Mouse (Mus musculus): ENCODE data around the gene Dnajb6.
"Not testable (repeated sequence)": the region's sequence is repeated elsewhere in the genome, so short reads cannot be mapped to it uniquely, and the experiment has no call there.

Dnajb6 gene

GRCm38 (mm10) chr5:29772038-29772437 lies 36.5 kb downstream of the Dnajb6 start:
- DNase-seq, result no peak

DNA sequence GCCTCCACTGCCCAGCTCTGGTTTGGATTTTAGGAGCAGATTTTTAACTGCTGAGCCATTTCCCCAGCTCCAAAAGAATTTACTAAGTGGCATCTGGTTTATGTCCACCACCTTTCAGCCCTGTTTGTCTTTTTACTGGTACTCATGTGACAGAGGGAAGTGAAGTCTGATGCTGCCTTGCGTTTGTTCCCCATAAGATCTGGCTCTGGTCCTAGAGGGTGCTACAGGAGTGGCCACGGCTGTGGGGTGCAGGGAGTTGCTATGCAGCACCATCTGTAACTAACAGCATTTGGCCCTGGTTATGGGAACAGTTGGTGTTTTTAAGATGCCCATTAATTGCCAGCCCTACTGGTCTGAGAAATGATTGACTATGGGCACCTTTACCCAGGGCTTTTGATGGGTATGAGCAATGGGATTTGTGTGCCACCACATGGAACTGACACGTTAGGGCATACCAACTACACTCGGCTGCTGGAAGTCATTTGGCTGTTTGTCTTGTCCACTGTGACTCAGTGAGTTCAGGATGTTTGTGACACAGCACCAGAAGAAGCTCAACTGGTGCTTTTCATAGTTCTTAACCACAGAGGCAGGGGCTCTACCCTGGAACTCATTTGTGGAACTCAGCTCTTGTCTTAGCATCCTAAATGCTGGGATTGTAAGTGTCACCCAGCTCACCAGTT lies 37.3 kb downstream of the Dnajb6 start:
- no peak for DNase-seq

DNA sequence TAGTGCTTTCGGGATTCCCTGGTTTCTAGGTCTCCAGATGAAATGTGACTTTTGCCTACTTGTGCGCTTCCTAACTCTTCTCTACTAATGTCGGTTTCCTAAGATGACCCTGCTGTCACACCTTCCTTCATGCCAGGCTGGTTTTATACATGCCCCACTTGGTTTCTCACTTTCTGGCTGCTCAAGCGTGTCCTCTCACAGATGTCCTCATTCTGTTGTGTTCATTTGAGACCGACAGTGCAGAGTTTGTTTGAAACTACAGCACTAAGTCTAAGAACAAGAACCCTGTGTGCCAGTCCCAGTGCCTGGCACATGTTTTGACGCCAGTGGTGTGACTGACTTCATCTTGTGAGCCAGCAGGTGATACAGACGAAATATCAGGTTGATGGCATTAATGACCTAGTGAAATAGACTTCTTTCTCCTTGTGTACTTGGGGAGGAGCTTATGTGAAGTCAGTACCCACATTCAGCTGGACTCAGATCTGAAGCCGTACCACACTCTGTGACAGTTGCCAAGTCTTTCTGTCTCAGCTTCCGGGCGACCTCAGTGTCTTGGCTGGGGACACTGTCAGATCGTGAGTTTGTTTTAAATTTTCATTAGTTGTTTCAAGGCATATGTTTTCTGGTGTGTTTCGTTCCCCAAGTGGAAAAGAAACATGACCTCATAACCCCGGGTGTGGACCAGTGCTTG lies 38.1 kb downstream of the Dnajb6 start:
- no peak for DNase-seq

GRCm38 (mm10) chr5:29775437-29775836 lies 39.9 kb downstream of the Dnajb6 start:
- DNase-seq, result peak in 1 of 2 experiments; percentile 18

DNA sequence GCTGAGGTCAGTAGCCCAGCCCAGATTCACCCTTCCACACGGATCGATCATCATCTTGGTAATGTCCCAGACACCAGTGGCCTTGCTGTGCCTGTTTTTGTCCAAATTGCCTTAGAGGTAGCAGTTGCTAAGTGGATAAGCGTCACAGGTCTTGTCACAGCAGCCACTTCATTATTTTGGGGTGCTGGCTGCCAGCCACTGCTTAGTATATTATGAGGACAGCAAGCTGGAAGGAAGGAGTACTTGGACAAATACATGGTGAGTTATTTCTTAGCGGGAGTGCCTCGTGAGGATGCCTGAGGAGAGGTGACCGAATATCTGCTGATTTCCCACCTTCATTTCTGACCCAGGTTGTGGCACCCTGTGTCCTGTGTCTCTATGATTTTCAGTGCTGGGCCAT lies 42.5 kb downstream of the Dnajb6 start:
- no peak for DNase-seq

DNA sequence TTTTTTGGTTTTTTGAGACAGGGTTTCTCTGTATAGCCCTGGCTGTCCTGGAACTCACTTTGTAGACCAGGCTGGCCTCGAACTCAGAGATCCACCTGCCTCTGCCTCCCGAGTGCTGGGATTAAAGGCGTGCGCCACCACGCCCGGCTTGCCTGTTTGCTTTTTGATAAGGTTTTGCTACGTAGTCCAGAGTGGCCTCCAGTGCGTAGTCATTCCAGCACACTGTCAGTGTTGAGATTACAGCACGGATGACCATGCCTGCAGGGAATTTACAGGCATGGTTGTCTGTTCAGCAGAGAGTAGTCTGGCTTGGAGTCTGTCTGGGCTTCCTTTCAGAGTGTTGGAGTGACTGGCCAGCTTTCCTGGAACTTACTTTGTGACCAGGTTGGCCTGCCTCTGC lies 44.2 kb downstream of the Dnajb6 start:
- DNase-seq, result not testable (repeated sequence)

- DNase-seq, result no peak
Measured at GRCm38 (mm10) chr5:29782261-29782660, 46.8 kb downstream of the Dnajb6 start.

DNA sequence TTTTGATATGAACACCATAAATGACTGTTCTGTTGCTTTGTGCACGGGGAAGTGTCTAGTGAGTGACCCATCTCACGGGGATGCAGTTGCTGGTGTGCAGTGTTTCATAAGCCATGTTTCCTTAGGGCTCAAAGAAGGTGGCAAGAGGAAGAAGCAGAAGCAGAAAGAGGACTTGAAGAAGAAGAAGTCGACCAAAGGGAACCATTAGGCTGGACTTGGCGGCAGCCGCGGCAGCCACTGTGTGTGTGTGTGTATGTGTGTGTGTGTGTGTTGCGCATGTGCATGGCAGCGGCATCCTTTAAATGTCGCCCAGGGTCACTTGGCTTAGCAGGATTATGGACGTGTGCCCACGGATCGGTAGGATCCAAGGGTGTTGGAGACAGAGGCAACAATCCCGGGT lies 49.4 kb downstream of the Dnajb6 start:
- not testable (repeated sequence) for DNase-seq

GRCm38 (mm10) chr5:29785953-29786352 lies 50.5 kb downstream of the Dnajb6 start:
- not testable (repeated sequence) for DNase-seq

DNA sequence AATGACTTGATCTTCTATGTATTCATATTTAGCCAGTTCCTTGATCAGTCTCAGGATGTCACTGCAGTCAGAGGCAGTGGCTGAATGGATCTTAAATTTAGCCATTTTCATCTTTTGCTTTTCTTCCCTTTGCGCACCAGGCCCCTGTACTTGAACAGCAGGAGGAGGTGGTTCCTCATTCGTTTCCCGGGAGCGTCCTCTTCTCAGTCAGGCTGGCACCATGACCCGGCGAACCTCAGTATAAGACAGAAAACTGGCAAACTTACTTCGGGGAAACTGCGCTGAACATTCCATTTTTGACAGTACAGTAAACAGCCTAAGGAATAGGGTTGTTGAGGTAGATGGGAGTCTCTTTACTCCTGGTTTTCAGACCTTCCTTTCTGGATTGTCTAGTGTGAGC lies 59.4 kb downstream of the Dnajb6 start:
- DNase-seq, result not testable (repeated sequence)

DNA sequence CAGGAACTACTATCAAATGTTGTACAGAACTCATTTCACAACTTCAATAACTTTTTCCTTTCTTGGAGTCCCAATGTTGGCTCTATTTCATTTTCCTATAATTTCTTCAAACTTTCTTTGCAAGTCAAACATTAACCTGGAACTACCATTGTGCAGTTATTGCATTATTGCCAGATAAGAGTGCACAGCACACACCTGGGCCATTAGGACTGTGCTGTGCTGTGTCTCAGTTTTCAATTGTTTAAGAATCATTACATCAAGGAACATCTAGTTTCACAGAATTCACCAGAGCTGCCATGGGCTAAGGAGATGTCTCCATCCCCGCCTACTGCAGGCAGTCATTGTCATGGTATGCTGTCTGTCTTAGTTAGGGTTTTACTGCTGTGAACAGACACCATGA lies 73.5 kb downstream of the Dnajb6 start:
- DNase-seq, result no peak

DNA sequence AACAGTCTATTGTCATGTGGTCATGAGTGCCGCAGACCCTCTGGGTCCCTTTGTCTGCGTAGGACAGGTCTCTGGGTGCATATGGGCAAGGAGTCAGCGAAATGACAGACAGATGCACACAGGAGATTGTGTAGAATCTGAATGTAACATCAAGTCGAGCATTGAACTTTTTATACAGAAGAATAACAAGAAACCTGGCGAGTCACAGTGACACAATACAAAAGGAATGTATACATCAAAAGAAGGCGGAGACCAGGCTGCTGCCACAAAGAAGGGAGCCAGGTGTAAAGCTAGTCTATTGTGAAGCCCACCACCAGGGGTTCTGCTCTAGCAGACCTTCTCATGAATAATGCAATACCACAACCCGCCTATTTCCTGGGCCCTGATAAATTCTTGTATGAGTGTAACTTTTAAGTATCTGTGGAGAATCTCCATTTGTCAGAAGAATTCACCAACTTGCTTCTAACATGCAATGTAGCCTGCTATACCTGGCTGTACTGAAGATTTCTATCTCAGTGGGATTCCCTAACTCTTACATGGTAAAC lies 76.0 kb downstream of the Dnajb6 start:
- not testable (repeated sequence) for DNase-seq

DNA sequence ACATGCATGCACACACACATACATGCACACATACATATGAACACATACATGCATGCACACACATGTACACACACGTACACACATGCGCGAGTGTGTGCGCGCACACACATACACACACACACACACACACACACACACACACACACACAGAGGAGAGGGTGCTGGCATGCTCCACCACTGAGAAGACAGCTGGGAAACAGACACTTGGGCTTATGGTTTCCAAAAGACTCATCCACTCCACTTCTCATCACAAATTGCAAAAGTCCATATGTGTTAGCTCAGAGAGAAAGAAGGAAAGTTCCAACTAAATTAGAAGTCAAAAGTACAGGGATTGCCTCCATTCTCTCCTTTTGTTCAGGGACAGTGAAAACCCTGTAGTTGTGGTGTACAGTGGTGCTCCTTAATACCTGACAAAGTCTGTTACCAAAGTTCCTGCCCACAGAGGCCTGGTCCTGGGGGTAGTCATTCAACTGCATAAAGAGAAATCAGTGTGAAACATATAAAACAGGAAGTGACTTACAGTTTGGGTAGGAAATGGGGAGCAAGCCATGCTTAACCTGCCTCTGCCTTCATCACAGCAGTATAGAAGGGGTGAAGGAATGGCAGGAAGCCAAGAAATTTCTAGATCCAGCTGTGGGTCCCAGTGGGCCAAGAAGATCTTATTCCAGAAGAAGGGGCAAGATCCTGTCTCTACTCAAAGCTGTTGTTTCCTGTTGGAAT lies 81.2 kb downstream of the Dnajb6 start:
- DNase-seq, result no peak

GRCm38 (mm10) chr5:29817400-29817799 lies 81.9 kb downstream of the Dnajb6 start:
- DNase-seq, result no peak

GRCm38 (mm10) chr5:29818287-29818686 lies 82.8 kb downstream of the Dnajb6 start:
- DNase-seq, result no peak

DNA sequence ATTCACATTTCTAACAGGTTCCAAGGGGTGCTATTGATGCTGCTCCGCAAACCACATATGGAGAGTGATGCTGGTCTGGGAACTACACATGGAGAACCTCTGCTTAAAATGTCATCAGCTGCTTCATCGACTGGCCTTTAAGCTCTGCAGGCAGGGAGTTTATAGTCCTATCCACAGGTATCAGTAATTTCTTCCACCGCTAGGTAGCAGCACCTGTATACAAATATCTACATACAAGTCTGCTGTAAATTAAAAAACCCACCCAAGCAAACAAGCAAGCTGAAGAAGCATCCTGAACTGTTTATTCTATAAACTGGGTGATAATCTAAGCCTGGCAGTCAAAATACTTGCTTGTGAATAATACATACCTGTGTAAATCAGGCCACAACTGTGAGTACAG lies 89.3 kb downstream of the Dnajb6 start:
- DNase-seq, result peak in 1 of 2 experiments; percentile 67

DNA sequence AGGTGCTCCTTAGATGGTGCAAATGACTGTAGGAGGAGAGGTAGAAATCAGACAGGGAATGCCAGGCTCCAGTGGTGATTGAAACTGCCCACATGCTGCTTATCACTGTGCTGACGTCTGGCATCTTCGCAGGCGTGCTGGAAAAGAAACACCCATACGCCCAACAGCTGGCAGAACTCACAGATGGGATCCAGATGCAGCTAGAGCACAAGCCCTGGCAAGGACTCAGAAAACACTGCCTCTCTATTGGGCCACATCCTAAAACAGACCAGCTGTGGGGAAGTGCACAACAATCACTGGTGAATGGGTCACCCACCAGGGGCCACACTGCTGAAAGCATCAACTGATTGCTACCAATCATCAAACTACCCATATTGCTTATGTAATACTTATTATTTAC lies 91.3 kb downstream of the Dnajb6 start:
- DNase-seq, result peak; percentile 29 to 52

- peak; percentile 18 to 51 for DNase-seq
Measured at GRCm38 (mm10) chr5:29842444-29843166, 107.1 kb downstream of the Dnajb6 start.

GRCm38 (mm10) chr5:29845038-29845437 lies 109.5 kb downstream of the Dnajb6 start:
- peak in 1 of 2 experiments; percentile 39 for DNase-seq

GRCm38 (mm10) chr5:29847494-29847893 lies 112.0 kb downstream of the Dnajb6 start:
- DNase-seq, result no peak

DNA sequence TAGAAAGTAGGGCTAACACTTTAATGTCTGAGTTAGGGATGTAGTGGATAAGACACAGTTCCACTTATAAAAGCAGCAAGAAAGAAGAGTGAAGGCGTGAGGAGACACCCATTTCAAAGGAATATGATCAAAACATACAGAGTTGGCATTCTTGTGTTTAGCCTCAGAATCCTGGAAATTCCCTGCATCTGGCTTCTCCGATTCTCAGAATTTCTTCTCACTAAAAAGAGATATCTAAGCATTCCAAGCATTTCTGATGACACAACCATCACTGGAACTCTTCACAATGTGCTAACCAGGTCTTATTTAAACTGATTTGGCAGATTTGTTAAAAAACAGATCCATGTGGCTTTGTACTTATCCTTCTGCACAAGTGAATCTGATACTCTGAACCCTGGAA lies 112.6 kb downstream of the Dnajb6 start:
- no peak for DNase-seq

DNA sequence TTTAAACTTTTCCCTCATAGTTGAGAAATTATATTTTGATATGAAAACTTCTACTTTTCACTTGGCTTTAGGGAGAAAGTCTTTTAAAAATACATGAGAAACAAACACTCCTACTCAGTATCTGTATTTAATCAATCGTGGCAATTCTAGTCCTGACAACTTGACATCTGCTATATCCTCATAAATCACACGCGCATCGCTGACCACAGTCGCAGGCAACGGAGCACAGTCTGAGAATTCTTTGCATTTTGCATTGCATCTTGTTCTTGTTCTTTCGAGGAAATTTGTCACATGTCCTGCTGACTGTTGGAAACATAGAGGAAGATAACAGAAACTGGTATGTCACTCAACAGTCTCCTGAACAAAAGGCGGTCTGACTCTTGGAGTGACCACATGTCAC lies 116.9 kb downstream of the Dnajb6 start:
- DNase-seq, result no peak

- no peak for DNase-seq
Measured at GRCm38 (mm10) chr5:29853035-29853434, 117.5 kb downstream of the Dnajb6 start.

Data from kidney, postnatal 25 days (tissue).